Mouse (Mus musculus): ENCODE measurements around the gene Nr1d1.

The Nr1d1 gene

DNA sequence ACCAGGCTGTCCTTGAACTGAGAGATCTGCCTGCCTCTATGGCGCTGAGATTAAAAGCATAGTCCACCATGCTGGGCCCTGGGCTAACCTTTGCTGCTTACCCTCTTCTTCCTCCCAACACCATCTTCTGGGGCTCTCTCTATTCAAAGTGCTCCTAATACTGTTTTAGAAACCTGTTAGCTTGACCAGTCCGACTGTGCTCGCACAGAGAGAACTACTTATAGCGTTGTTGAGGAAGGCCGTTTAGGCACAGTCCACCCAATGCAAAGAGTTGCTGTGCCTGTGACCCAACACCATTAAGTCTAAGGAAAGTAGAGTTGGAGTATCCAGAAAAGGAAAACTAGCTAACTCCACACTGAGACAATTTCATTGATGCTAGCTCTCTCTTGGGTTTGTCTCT lies 13.0 kb upstream of the Nr1d1 start:
- DNase-seq (ENCODE audit: low read depth, low spot score) = no peak

DNA sequence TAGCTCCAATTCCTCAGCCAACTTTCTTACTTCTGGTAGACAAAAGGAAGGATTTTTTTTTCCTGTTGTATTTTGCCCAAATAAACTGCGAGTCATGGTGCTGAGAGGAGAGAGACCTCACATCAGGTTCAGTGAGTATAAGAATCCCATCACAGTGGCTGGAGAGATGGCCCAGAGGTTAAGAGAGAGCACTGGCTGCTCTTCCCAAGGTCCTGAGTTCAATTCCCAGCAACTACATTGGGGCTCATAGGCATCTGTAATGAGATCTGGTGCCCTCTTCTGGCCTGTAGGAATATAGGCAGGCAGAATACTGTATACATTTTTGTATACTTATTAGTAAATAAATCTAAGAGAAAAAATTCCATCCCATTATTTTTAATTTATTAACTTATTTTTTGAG lies 12.6 kb upstream of the Nr1d1 start:
- peak; percentile 51 for DNase-seq (ENCODE audit: low read depth, low spot score)

DNA sequence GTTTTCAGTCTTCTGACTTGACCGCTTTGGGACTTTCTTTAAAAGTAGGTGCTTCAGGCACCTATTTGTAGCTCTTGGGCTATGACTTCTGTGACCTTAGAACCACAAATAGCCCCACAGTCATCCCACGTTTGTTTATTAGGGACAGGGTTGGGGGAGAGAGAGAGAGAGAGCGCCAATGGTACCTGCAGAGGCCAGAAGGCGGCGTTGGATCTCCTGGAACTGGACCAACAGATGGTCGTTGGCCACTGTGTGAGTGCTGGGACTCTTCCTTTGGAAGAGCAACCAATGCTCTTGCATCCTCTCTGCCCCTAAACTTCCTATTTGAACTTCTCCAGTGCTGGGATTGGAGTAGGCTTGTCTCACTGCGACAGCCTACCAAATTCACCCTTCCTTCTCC lies 12.1 kb upstream of the Nr1d1 start:
- DNase-seq (ENCODE audit: low read depth, low spot score) = peak; percentile 29

DNA sequence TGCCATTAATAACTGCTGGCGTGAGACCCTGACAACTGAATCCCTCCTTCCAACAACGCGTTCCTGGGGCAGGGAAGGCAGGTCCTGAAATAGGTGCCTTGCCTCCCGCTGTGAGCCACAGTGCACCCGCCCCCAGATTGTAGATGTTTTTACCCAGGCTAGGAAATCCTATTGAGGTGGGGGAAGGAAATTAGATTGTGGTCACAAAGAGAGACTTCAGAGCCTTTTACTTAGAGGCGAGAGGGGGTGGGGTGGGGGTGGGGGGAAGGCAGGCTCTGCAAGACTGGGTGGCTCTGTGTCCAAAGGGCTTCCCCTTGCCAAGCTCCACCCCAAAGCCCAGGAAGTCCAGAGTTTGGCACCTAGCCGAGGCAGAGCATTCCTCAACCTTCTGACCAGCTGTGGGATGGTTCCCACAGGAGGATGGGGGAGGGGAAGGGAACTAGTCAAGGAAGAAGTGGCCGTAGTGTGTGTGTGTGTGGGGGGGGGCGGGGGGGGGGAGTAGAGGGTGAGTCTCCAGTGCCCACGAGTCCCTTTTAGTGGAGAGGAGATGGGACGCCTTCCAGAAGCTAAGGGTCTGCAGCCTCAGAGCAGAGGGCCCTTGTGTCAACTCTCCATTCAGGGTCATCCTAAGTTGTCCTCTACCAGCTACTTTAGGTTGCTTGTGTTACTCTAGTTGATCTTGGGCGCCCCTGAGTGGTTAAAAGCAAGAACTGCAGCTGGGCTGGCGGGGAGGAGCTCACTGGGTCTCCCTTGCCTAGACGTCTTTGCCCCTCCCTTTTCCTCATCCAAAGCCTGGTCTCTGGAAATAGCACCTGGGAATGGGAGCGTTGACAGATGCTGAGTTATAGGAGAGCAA lies 11.5 kb upstream of the Nr1d1 start:
- peak; percentile 90 for DNase-seq (ENCODE audit: low read depth, low spot score)

DNA sequence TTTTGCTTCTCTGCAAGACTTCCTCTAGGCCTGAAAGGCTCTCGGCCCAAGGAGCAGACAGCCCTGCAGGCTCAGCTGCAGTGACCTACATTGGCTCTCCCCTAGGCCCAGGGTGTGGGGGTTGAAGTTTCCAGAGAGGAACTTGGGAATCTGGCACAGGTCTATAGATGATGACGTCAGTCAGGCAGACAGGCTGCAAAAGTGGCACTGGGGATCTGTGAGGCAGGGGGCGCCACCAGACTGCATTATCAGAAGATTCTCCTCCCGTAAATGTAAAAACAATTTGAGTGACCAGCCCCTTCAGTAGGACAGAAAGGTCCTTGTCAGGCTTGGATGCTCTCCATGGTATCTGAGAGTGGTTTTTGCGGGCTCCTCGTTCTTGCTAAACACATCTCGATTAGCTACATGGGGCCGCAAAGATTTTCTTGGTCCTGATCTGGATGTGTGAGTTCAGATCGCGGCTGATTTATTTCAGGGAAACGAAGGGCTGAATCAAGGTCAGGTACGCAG lies 10.7 kb upstream of the Nr1d1 start:
- DNase-seq (ENCODE audit: low read depth, low spot score) = peak; percentile 57

DNA sequence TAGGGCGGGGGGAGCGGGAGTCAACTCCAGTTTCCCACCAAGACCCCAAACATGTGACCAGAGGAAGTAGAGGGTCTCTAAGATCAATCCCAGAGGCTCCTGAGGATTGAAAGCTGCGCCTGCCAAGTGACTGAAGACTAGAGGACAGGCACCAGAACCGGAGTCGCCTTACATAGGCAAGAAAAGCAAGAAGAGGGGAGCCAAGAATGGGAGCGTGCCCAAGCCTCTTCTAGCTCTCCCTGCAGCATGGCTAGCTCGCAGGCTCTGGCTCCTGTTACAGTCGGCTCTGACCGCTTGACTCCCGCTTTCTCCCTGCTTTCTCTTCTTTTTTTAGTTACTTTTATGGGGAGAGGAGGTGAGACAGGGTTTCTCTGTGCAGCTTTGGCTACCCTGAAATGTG lies 10.1 kb upstream of the Nr1d1 start:
- no peak for DNase-seq (ENCODE audit: low read depth, low spot score)

DNA sequence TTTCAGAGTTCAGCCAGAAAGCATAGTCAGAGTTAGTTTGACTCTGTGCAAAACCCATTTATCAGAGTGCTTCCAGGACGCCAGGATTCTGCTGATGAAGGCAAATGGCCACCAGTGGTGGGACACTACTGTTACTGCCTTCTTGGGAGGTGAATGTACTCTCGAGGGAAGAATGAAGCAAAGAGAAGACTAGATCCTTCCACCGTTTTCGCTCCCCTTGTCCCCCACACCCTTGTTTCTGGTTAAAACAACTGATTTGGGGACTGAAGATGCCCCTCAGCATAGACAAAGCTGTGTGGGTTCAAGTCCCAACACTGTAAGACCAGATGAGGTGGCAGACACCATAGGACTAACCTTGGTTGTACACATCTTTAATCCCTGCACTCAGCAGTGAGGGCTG lies 9.0 kb upstream of the Nr1d1 start:
- no peak for DNase-seq (ENCODE audit: low read depth, low spot score)

DNA sequence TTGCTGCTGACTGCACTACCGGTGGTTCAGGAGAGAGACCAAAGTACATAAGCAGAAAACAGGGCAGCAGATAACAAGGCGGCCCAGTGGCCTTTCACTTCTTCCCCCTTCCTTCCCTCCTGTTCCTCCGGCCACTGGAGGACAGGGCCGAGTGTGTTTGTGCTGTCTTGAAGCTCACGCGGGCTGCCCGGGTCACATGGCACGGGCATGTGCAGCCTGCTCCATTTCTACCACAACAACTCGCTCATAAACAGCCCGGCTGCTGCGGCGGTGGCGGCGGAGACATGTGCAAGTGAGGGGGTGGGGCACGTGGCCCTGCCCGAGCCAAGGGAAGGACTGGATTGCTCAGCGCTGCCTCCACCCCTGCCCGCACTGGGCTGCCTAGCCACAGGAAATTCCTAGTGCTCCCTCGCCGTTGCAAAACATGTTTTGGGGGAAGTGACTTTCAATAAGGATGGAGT lies 8.1 kb upstream of the Nr1d1 start:
- peak; percentile 84 for DNase-seq (ENCODE audit: low read depth, low spot score)

DNA sequence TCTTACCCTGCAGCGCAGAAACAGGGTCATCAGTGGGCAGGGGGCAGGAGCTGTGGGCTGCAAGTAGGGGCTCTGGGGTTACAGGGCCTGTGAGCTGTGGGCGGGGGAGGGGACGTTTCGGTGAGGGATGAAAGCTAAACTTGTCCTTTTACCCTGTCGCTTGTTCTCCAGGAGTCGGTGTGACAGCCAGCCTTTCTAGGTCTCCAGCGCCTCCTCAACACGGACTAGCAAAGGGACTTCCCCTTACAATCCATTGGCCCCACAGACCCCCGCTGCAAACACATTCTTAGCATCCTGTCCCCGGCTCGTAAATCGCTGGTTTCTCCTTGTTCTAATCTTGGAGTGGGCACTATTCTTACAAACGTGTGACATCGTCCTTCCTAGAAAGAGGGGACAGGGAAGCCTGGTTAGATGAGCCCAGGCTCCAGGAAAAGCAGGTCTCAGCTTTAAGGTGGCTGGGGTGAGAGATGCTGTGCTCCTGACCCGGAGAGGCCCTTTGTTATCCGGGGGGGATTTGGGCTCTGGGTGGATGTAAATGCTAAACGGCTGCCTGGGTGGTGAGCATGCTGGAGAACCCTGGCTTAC lies 7.6 kb upstream of the Nr1d1 start:
- peak; percentile 36 for DNase-seq (ENCODE audit: low read depth, low spot score)

DNA sequence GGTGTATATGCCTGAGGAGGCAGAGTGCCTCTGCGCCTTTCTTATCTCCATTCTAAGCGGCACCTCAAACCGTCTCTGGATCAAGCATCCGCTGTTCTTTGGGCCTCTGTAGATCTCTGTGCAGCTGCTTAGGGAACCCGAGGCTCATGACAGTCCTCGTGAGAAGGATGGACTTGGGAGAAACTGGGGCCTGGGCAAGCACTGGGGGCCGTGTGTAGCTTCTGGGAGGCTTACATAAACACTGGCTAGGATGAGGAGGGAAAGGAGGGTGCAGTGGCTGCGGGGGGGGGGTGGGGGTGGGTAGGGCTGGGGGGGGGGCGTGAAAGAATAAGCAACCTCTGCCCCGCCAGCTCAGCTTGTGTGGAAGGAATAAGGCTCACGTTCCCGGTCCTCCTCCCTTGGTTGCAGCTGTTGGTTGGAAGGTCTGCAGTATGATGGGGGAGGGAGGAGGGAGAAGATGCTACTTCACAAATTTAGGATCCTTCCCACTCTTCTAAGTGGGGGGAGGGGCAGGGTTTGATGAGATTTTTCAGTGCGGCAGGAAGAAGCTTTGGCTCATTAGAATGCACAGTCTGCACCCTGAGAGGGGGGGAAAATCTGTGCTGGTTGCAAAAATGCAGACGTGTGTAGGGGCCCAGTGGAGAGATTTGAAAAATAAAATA lies 6.8 kb upstream of the Nr1d1 start:
- no peak for DNase-seq (ENCODE audit: low read depth, low spot score)

DNA sequence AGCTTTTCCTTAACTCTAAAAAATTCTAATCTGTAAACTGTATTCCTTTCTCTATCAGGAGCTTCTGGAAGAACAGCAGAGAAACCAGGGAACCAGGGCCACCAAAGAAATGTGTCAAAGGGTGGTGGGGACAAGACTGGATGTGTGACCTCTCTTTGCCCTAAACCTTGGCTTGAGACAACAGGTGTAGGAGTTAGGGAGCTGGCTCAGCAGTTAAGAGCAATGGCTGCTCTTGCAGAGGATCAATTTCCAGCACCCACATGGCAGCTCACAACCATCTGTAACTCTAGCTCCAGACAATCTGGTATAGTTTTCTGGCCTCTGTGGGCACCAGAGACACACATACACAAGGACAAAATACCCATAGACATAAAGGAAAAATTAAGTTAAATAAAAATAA lies 2.8 kb upstream of the Nr1d1 start:
- DNase-seq (ENCODE audit: low read depth, low spot score) = no peak

DNA sequence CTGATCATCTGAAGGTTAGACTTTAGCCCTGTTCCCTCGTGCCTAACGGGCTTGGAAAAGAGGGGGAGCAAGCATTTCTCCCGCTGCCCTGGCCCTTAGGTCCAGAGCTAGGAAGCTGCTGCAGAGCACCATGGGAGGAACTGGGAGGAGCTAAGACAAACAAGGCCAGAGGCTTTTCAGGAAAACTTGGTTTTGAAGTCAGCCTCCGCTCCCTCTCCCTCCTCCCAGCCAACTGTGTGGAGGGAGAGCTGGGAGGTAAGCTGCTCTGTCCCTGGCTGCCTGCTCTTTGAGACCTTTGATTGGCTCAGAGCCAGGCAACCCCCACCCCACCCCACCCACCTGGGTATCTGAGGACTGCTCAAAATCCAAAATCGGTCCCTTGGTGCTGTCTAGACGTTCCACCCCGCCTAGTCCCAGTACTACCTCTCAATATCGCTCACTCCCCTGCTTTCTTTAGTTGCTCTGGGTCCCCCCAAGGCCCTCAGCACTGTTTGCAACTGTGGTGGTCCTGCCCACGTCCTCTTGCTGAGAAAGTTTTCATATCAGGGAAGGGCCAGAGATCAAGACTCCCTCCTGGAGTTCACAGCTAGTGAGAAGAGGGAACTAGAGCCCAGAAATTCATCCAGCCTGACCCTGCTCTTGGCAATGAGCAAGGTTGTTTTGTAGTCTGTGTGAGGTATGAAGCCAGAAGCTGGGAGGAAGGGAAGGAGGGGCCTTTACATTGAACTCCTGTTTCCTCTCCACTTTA lies 1.9 kb upstream of the Nr1d1 start:
- no peak for DNase-seq (ENCODE audit: low read depth, low spot score)

DNA sequence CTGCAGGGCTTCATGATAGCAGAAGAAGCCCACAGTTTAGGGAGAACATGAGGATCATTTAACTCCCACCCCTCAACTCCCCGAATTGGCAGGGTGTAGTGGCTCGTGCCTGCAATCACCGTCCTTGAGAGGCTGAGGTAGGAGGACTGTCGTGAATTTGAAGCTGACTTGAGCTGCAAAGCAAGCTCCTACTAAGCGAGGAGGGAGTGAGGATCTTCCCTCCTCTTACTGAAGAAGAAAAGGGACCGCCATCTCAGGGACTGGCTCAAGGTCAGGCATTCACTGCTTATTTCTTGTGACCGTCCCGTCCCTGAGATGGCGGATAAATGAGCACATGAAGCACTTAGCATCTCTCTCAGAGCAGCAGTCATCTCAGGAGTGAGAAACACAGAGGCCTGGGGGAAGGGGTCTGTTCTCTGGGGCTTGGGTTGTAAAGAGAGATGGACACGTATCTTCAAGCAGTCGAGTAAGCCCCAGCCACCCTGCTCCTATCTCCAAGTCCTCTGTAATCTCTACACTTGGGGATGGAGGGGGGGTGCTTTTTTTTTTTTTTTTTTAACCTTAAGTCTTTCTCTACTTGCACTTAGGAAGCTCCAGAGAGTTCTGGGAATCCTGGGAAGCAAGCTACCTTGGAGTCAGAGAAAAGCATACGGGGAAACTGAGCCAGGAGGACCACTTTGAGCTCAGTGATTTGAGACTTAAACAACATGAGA lies 1.1 kb upstream of the Nr1d1 start:
- no peak for DNase-seq (ENCODE audit: low read depth, low spot score)

DNA sequence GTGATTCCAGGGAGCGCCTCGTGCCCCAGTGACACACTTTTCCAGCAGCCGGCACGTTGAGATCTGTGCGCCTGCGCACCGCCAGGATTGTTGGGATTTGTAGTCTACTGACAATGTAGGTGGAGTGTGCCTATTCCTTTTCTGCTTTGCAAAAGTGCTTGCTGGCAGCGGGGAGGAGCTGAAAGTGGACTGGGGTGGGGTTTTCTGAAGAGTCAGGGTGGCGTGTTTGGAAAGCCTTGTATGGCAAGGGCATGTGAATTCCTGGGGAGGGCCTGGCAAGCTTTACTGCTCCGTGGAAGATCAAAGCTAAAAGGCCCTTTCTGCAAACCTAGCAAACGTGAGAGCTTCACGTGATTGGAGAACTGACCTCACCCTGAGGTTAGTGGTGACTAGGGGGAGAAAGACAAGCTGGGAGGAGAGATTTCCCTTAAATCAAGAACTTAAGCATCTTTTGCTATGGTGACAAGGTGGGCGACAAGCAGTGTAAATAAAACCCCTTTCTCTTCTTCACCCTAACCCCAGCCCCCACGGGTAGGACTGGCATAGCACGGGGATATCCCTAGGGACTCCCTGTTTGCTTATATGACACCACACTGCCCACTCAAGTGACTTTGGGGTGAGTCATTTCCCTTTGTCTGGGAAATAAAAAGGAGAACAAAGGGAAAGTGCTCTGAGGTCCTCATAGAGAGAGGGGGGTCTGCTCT lies 367 bp upstream of the Nr1d1 start:
- DNase-seq (ENCODE audit: low read depth, low spot score) = peak; percentile 83

DNA sequence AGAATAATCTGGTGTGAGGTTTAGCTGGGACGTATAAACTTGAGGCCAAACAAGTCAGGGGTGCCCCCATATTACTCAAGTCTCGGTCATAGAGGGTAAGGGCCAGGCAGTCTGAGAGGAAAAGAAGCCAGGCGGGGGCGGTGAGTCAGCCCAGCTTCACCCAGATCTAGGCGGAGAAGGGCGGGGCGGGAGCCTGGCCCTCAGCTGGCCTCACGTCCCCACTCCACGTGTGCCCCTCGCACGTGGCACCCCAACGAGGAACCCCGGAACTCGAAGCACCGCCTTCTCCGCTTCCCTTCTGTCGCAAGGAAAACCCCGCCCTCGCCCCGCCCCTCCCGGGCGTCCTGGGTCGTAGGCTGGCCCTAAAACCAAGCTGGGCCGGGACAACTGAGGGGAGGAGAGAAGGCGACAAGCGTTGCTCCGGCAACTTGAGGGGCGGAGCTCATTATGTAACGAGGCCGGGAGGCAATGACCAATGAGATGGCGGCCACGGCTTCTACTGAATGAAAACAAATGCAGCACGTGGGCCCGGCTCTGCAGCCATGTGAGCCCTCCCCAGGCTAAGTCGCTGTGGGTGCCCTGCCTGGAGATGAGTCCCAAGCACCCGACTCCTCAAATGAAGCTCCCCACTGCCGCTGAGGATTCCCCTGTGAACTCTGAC lies 1.4 kb downstream of the Nr1d1 start:
- DNase-seq (ENCODE audit: low read depth, low spot score) = peak; percentile 96

DNA sequence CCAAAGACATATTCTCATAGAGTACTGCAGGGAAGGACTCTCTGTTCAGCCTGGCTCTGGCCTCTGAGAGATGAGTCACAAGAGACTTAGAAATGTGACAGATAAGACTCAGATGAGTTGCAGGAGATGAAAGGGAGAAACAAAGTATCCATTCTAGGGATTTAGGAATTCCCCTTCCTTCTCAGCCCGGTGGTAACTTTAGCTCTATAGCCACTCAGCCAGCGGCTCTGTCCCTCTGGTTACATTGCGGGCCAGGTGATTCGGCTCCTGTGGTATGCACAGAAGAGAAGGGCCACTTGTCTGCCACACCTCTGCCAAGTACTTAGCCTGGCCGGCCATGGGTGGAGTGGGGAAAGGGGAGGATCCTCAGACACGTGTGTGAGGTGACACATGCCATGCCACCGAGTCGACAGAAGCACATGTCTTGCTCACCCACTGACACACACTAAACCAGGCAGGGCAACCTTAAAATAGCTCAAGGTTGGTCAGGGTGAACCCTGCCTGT lies 2.4 kb downstream of the Nr1d1 start:
- DNase-seq (ENCODE audit: low read depth, low spot score) = peak; percentile 23

DNA sequence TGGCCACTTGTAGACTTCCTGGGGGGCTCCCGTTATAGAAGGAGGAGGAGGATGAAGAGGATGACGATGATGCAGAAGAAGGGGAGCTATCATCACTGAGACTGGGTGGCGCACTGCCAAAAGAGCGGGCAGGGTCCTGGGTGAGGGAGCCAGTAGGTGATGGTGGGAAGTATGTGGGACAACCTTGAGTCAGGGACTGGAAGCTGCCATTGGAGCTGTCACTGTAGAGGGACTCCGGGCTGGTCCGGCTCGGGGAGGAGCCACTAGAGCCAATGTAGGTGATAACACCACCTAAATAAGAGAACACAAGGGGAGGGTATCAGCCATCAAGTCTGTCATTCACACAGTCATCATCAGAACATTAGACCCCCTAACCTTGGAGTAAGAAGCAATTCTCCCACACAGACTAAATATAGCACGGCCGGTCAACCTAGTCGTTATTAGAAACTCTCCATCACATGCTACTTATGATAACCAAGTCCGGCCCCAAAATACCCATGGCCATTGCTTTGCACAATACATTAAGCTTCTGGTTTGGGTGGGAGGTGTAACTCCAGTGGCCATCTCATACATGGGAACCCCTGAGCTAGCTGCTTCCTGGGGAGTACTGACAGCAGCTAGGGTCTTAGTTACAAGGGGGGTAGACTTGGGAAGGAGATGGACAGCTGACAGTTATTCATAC lies 3.1 kb downstream of the Nr1d1 start:
- no peak for DNase-seq (ENCODE audit: low read depth, low spot score)

DNA sequence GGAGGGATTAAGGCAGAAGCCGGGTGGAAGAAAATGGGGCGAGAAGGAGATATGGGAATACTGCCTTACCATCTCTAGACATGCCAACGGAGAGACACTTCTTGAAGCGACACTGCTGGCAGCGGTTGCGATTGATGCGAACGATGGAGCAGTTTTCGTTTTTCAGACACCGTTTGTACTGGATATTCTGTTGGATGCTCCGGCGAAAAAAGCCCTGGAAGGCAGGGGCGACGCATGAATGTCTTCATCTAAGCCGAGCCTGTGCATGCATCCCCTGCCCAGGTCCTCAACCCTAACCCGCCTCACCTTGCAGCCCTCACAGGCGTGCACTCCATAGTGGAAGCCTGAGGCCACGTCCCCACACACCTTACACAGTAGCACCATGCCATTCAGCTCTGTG lies 4.0 kb downstream of the Nr1d1 start:
- DNase-seq (ENCODE audit: low read depth, low spot score) = no peak
